Mouse (Mus musculus) heart, postnatal 0 days (tissue): ENCODE measurements around the gene Hoxb4.

ENCODE experiments used
- CTCF ChIP-seq: IDR thresholded peaks from 2 replicates; pipeline ENCODE4 v1.5.1; 2016; ENCODE audit warnings: antibody characterized with exemption, control low read depth, low read depth
- EP300 ChIP-seq: IDR thresholded peaks from 2 replicates; pipeline ENCODE4 v1.6.1; 2016; ENCODE audit warnings: antibody characterized with exemption, low read depth

DNA sequence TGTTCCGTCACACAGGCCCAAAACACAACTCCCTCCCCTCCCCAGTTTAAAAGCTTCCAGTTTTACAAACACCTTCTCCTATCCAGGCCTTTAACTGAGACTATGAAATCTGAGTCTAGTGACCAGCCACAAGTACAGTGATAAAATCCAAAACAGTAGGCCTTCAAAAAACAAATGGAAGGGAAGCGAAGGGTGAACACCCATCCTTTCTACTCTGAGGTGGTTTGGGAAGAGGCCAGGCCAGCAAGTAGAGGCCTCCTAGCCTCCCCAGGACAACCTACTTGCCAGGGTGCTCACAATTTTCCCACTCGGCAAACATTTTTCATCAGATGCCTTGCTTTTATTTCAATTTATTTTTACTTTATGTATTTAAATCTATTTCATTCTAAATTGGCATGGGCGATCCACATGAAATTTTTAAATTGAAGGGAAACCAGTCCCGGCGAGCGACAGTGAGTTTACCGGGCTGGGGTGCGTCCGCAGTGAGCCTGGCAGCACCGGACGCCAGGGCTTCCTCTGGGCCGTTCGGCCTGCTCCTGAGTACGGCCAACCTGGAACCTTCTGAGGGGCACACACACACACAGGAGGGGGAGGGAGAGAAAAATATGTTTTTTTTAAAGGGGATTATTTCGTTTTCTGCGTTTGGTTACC lies 27.2 kb upstream of the Hoxb4 start:
- TF ChIP-seq CTCF (no peak), EP300 (no peak)
